Mouse (Mus musculus): ENCODE measurements around the gene C130026I21Rik.
"Not testable (repeated sequence)": the region's sequence is repeated elsewhere in the genome, so short reads cannot be mapped to it uniquely, and the experiment has no call there.

DNA sequence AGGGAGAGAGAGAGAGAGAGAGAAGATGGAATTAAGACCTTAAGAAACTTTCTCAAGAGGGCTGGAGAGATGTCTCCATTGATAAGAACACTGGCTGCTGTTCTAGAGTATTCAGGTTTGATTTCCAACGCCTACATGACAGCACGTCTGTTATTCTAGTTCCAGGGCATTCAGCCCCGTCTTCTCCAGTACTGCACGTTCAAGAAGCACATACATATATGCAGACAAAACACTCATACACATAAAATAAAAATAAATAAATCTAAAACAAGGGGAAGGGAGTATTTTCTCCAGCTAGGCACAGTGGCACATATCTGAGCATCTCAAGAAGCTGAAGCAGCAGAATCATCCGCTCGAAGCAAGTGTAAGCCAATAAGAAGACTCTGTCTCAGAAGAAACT is 234.6 kb downstream of the C130026I21Rik start:
- not testable (repeated sequence) for TF ChIP-seq POLR2A, CTCF (IDR thresholded peaks at IDR 0.05; ENCODE audit: extremely low read depth, insufficient read depth, low read length)

Data from cortical plate, adult 2 months (tissue).